Mouse (Mus musculus) midbrain, embryonic 12.5 days (tissue): ENCODE measurements around the gene Mecr. TPM values are rescaled to one million over a fixed set of nuclear protein-coding genes. Genes with fewer than 3 reads are reported as not detected.

ENCODE experiments used
- ATAC-seq: fragments of 200-750 bp; cut with Nextera tagmentation; 2 replicates; pipeline ENCODE4 v1.8.0; 2017; ENCODE audit warnings: low read depth, moderate TSS enrichment, moderate library complexity; ENCODE audit not compliant: low FRiP score
- H3K27ac ChIP-seq: fragments of 300-500 bp; sonication (generic); replicated peaks from 2 replicates; pipeline ENCODE4 v1.5.1; 2016; ENCODE audit warnings: mild to moderate bottlenecking
- H3K27me3 ChIP-seq: fragments of 300-500 bp; sonication (generic); 2 replicates; pipeline ENCODE4 v1.6.1; 2016; ENCODE audit warnings: mild to moderate bottlenecking
- H3K36me3 ChIP-seq: fragments of 300-500 bp; sonication (generic); 2 replicates; pipeline ENCODE4 v1.6.1; 2016
- H3K4me1 ChIP-seq: fragments of 300-500 bp; sonication (generic); 2 replicates; pipeline ENCODE4 v1.6.1; 2016
- H3K4me2 ChIP-seq: fragments of 300-500 bp; sonication (generic); replicated peaks from 2 replicates; pipeline ENCODE4 v1.6.1; 2016; ENCODE audit warnings: mild to moderate bottlenecking, moderate library complexity
- H3K4me3 ChIP-seq: fragments of 300-500 bp; sonication (generic); 2 replicates; pipeline ENCODE4 v1.5.1; 2016; ENCODE audit warnings: mild to moderate bottlenecking
- H3K9ac ChIP-seq: fragments of 300-500 bp; sonication (generic); replicated peaks from 2 replicates; pipeline ENCODE4 v1.6.1; 2016; ENCODE audit warnings: mild to moderate bottlenecking, moderate library complexity
- H3K9me3 ChIP-seq: fragments of 300-500 bp; sonication (generic); 2 replicates; pipeline ENCODE4 v1.6.1; 2016; ENCODE audit warnings: mild to moderate bottlenecking
- WGBS: fragments of 180-500 bp; shearing (Covaris S2); methylation state at CpG from one replicate; pipeline ENCODE4 v1.1.7; 2016; 5-methylcytosine and 5-hydroxymethylcytosine counted together
- polyA plus RNA-seq: library from polyadenylated mRNA; unstranded; fragments of >200 nt; fragmentation: Nextera tagmentation; extraction: Ambion mirVana; gene quantifications from 2 replicates; pipeline ENCODE4 v1.2.1, GENCODE M21; 2016

Mecr gene
- polyA plus RNA-seq, 1 experiment from 2014 or later = 44.5 TPM

GRCm38 (mm10) chr4:131836891-131837491 is 6.3 kb upstream of the Mecr start:
- ATAC-seq = 0 out of 2 replicates have a peak, but pooled peaks have one; percentile 28
- peak overlapping the region; percentile 98 for H3K4me2 ChIP-seq
- H3K4me3 ChIP-seq = peak overlapping the region; percentile 72
- no peak overlapping the region for H3K27ac ChIP-seq
- under 1% methylated on average over 67 of the region's 76 CpGs for WGBS
- peak overlapping the region; percentile 81 for H3K9ac ChIP-seq
- H3K27me3 ChIP-seq = peaks cover 86% of the 10 kb centered on the region
- peaks cover 28% of the 10 kb centered on the region for H3K4me1 ChIP-seq
- no peaks in the 10 kb centered on the region for H3K9me3 ChIP-seq
- no peaks in the 10 kb centered on the region for H3K36me3 ChIP-seq

- no peaks in the 10 kb centered on the region for H3K36me3 ChIP-seq
- H3K4me3 ChIP-seq = peak within 1 kb of the TSS; percentile 72
- peak within 1 kb of the TSS; percentile 81 for H3K9ac ChIP-seq
- ATAC-seq = peak; percentile 86
- H3K9me3 ChIP-seq = no peaks in the 10 kb centered on the region
- peak within 1 kb of the TSS; percentile 98 for H3K4me2 ChIP-seq
- H3K4me1 ChIP-seq = peaks cover 28% of the 10 kb centered on the region
- H3K27ac ChIP-seq = no peak within 1 kb of the TSS; the same call in 1 of the 2 replicates
- H3K27me3 ChIP-seq = peaks cover 85% of the 10 kb centered on the region
- WGBS = under 1% methylated on average over 72 of the region's 72 CpGs
Measured at GRCm38 (mm10) chr4:131837872-131838524, 5.3 kb upstream of the Mecr start, which contains the start of gene Ptpru. Gene Ptpru (minus strand): TSS chr4:131838288.

DNA sequence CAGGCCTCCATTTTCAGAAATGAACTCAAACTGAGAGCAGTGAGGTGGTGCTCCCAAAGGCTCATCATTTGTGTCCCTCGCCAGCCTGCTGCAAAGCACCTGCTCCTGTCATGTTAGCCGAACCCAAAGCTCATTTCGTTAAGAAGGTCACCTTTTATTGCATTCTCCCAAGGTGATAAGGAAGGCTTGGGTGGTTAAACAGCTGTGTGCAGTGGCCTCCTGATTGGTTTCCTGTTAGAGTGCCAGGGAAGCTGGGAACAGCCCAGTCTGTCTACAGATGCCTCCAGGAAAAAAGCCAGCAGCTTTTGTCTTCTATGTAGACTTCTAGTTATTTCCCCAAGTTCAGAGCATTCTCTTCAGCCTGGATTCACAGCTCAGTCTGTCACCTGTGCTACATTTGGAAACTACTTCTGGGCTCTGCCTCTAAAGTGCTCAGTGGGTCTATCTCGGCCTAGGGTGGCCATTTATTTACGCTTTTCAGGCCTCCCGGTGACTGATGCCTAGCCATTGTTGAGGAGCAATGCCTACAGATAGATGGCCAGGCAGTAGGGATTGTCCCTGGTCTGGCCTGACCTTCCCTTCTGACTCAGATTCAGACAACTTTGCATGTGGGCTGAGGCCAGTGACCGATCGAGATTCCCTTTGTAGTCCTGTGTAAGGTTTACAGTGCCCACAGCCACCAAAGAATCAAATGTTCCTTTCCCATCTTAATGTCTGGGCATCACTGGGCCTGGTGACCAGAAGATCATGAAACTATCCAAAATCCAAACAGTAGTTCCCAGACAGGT is 2.9 kb downstream of the Mecr start:
- H3K36me3 ChIP-seq = no peaks in the 10 kb centered on the region
- H3K9me3 ChIP-seq = no peaks in the 10 kb centered on the region
- H3K27ac ChIP-seq = no peak overlapping the region
- ATAC-seq = no peak
- no peak overlapping the region for H3K4me2 ChIP-seq
- H3K4me1 ChIP-seq = peaks cover 17% of the 10 kb centered on the region
- WGBS = 86% methylated on average over 8 of the region's 8 CpGs
- H3K4me3 ChIP-seq = no peak overlapping the region
- H3K27me3 ChIP-seq = peaks cover 11% of the 10 kb centered on the region
- no peak overlapping the region for H3K9ac ChIP-seq

DNA sequence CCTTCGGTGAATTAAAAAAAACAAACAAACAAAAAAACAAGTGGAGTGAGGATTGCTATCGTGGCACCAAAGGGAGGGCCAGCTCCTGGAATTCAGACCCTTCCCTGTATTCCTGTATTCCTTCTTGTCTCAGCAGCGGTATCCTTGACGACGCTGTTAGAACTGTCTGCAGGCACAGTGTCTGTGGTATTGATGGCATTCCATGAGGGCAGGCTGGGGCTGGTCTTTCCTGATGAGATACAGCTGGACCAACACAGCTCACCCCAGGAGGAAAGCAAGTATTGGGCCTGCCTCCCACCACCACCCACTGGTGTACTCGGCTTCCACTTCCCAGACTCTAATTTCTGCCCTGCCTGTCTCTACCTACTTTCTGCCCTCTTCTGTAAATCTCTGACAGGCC is 4.8 kb downstream of the Mecr start:
- 89% methylated on average over 6 of the region's 6 CpGs for WGBS
- Histone ChIP-seq H3K36me3 (no peaks in the 10 kb centered on the region), H3K27ac (no peak overlapping the region)

GRCm38 (mm10) chr4:131849986-131850638 is 6.8 kb downstream of the Mecr start:
- Histone ChIP-seq H3K9me3 (no peaks in the 10 kb centered on the region), H3K4me1 (peaks cover 11% of the 10 kb centered on the region; the same call in 1 of the 2 replicates), H3K27ac (peak overlapping the region; percentile 1; the same call in 1 of the 2 replicates), H3K4me2 (no peak overlapping the region), H3K4me3 (no peak overlapping the region), H3K36me3 (no peaks in the 10 kb centered on the region), H3K9ac (no peak overlapping the region), H3K27me3 (no peaks in the 10 kb centered on the region)
- 44% methylated on average over 5 of the region's 5 CpGs for WGBS
- no peak for ATAC-seq

More for the DNA sequence above, 4.8 kb downstream of the Mecr start:
- no peak overlapping the region for H3K4me3 ChIP-seq
- peaks cover 17% of the 10 kb centered on the region for H3K4me1 ChIP-seq
- ATAC-seq = no peak
- H3K9ac ChIP-seq = no peak overlapping the region
- H3K27me3 ChIP-seq = no peaks in the 10 kb centered on the region
- no peaks in the 10 kb centered on the region for H3K9me3 ChIP-seq
- H3K4me2 ChIP-seq = no peak overlapping the region

DNA sequence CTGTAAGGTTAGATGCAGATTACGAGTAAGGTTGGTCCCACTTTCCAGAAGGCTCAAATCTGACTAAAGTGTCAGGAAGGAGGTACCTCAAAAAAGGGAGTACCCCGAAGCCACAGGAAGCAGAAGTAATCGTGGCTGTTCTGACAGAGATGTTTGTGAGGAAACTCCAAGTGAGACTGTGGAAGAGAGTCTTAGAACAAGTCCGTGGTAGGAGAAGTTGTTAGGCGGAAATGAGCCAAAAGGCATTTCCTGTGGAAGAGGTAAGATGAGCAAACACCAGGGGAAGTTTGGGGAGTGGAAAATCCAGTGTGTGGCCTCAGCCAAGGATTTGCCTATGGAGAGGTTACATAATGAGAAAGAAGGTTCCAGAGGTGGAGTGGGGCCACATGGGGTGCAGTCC is 11.7 kb downstream of the Mecr start:
- Histone ChIP-seq H3K4me3 (no peak overlapping the region), H3K27ac (no peak overlapping the region), H3K9ac (no peak overlapping the region), H3K4me1 (peaks cover 8% of the 10 kb centered on the region; the same call in 1 of the 2 replicates), H3K9me3 (no peaks in the 10 kb centered on the region), H3K4me2 (no peak overlapping the region), H3K27me3 (no peaks in the 10 kb centered on the region), H3K36me3 (0 out of 2 replicates have a peak, but pooled peaks cover 7% of the 10 kb centered on the region)
- ATAC-seq = no peak
- 88% methylated on average over 5 of the region's 5 CpGs for WGBS

GRCm38 (mm10) chr4:131860492-131861340 is 17.4 kb downstream of the Mecr start:
- H3K9me3 ChIP-seq = no peaks in the 10 kb centered on the region
- no peaks in the 10 kb centered on the region for H3K4me1 ChIP-seq
- no peak for ATAC-seq
- H3K27ac ChIP-seq = no peak overlapping the region
- no peak overlapping the region for H3K4me3 ChIP-seq
- H3K4me2 ChIP-seq = no peak overlapping the region
- H3K36me3 ChIP-seq = peaks cover 33% of the 10 kb centered on the region
- no peaks in the 10 kb centered on the region for H3K27me3 ChIP-seq
- no peak overlapping the region for H3K9ac ChIP-seq
- 52% methylated on average over 15 of the region's 15 CpGs for WGBS

GRCm38 (mm10) chr4:131861341-131861739 is 18.1 kb downstream of the Mecr start:
- Histone ChIP-seq H3K9me3 (no peaks in the 10 kb centered on the region), H3K27ac (no peak overlapping the region), H3K36me3 (peaks cover 34% of the 10 kb centered on the region), H3K4me1 (no peaks in the 10 kb centered on the region), H3K4me2 (no peak overlapping the region), H3K27me3 (no peaks in the 10 kb centered on the region), H3K4me3 (no peak overlapping the region), H3K9ac (no peak overlapping the region)
- 88% methylated on average over 4 of the region's 4 CpGs for WGBS
- ATAC-seq = no peak

DNA sequence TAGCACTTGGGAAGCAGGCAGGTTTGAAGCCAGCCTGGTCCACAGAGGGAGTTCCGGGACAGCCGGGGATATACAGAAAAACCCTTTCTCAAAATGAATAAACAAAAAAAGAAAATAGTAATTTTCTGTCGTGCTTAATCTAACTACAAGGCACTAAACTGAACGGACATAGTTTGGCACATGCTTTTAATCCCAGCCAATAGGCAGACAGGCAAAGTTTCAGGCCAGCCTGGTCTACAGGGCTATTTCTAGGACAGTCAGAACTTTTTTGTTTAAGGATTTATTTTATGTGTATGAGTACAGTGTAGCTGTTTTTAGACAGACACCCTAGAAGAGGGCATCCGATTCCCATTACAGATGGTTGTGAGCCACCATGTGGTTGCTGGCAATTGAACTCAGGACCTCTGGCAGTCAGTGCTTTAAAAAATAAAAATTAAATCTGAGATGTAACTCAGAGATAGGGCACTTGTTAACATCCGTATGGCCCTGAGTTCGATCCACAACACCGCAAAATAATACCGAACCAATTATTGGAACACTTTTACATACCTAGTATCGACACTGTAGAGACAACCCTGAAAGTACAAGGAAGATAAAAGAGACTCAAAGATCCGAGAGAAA is 29.5 kb downstream of the Mecr start:
- peaks cover 38% of the 10 kb centered on the region for H3K4me1 ChIP-seq
- peak overlapping the region; percentile 99 for H3K27ac ChIP-seq
- H3K4me3 ChIP-seq = peak overlapping the region; percentile 84
- peak; percentile 21 for ATAC-seq
- H3K4me2 ChIP-seq = peak overlapping the region; percentile 90
- peak overlapping the region; percentile 94 for H3K9ac ChIP-seq
- H3K9me3 ChIP-seq = no peaks in the 10 kb centered on the region
- H3K36me3 ChIP-seq = no peaks in the 10 kb centered on the region
- no peaks in the 10 kb centered on the region for H3K27me3 ChIP-seq
- 13% methylated on average over 11 of the region's 11 CpGs for WGBS

DNA sequence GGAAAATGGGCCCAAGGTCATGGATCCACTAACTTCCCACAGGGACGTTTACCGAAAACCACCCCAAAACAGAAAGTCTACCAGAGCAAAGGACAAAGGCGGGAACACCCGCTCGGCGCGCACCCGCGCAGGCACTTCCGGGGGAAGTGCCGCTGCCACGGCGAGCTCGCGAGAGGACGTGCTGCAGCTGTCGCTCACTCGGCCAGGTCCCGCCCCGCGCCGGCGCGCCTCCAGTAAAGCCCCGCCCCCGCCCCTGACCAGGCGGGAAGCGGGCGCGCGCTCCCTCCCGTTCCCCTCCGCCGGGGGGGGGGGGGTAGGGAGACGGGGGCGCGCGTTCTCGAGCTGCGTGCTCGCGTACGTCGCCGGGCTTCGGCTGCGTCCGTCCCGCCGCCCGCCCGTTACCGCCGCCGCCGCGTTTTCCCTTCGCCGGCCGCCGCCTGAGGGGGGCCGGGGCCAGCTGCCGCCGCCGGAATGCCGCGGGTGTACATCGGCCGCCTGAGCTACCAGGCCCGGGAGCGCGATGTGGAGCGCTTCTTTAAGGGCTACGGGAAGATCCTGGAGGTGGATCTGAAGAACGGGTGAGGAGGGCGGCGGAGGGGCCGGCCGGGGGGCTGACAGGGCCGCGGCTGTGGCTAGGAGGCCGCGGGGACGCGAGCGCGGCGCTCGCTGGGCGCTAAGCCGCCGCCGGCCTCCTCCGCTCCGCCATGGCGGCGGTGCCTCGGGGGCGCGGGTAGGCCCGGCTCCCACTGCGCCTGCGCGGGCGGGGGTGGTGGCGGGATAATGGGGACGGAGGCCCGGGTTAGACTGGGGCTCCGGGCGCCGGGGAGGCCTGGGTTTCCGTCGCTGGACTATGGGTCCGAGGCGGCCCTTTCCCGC is 30.3 kb downstream of the Mecr start, which contains the start of gene Srsf4:
TSS of gene Srsf4 (plus strand) at position 325 of the 876 bp plus-strand sequence.
- WGBS = 1% methylated on average over 89 of the region's 116 CpGs
- no peaks in the 10 kb centered on the region for H3K36me3 ChIP-seq

More for the DNA sequence above, 30.3 kb downstream of the Mecr start, which contains the start of gene Srsf4:
- ATAC-seq = peak; percentile 93
- Histone ChIP-seq H3K4me2 (peak within 1 kb of the TSS; percentile 90), H3K9me3 (no peaks in the 10 kb centered on the region), H3K4me3 (peak within 1 kb of the TSS; percentile 84), H3K4me1 (peaks cover 44% of the 10 kb centered on the region), H3K27me3 (no peaks in the 10 kb centered on the region), H3K9ac (peak within 1 kb of the TSS; percentile 94), H3K27ac (peak within 1 kb of the TSS; percentile 99)
